Mouse (Mus musculus) limb, embryonic 14.5 days (tissue): ENCODE measurements around the gene Gm20388. TPM values are rescaled to one million over a fixed set of nuclear protein-coding genes. Genes with fewer than 3 reads are reported as not detected.
A peak's percentile ranks its signal among the peaks of the same experiment; 100 is the strongest.

Experiments
- ATAC-seq: fragments of 200-750 bp; cut with Nextera tagmentation; 2 replicates; pipeline ENCODE4 v1.8.0; 2017; ENCODE audit warnings: low read depth, moderate number of reproducible peaks, moderate TSS enrichment; ENCODE audit not compliant: low FRiP score
- DNase-seq: peaks from one replicate; pipeline ENCODE4 v3.0.0-alpha.2; 2015; ENCODE audit warnings: low spot score
- H3K27ac ChIP-seq: fragments of 300-500 bp; sonication (generic); replicated peaks from 2 replicates; pipeline ENCODE4 v1.5.1; 2014; ENCODE audit warnings: low read depth, mild to moderate bottlenecking, low read length, moderate library complexity, mixed read lengths
- H3K27me3 ChIP-seq: fragments of 300-500 bp; sonication (generic); 2 replicates; pipeline ENCODE4 v1.6.1; 2014; ENCODE audit warnings: low read length, mixed read lengths; ENCODE audit not compliant: control insufficient read depth, insufficient read depth
- H3K36me3 ChIP-seq: fragments of 300-500 bp; sonication (generic); 2 replicates; pipeline ENCODE4 v1.6.1; 2014; ENCODE audit warnings: mild to moderate bottlenecking, low read length, moderate library complexity, mixed read lengths; ENCODE audit not compliant: control insufficient read depth, insufficient read depth
- H3K4me1 ChIP-seq: fragments of 300-500 bp; sonication (generic); 2 replicates; pipeline ENCODE4 v1.6.1; 2014; ENCODE audit warnings: antibody characterized with exemption, low read length, mixed read lengths; ENCODE audit not compliant: control insufficient read depth, insufficient read depth
- H3K4me2 ChIP-seq: fragments of 300-500 bp; sonication (generic); replicated peaks from 2 replicates; pipeline ENCODE4 v1.6.1; 2014; ENCODE audit warnings: low read depth, mild to moderate bottlenecking, low read length, moderate library complexity; ENCODE audit not compliant: severe bottlenecking
- H3K4me3 ChIP-seq: fragments of 300-500 bp; sonication (generic); replicated peaks from 2 replicates; pipeline ENCODE4 v1.5.1; 2014; ENCODE audit warnings: low read length
- H3K9ac ChIP-seq: fragments of 300-500 bp; sonication (generic); 2 replicates; pipeline ENCODE4 v1.6.1; 2014; ENCODE audit warnings: mild to moderate bottlenecking, low read depth, low read length, moderate library complexity; ENCODE audit not compliant: severe bottlenecking
- H3K9me3 ChIP-seq: fragments of 300-500 bp; sonication (generic); 2 replicates; pipeline ENCODE4 v1.6.1; 2016; ENCODE audit warnings: low read length; ENCODE audit not compliant: control insufficient read depth
- POLR2A ChIP-seq: fragments of 200-500 bp; IDR thresholded peaks from 2 replicates; pipeline ENCODE4 v1.8.0; 2012; ENCODE audit warnings: inconsistent platforms, mild to moderate bottlenecking, moderate library complexity, borderline replicate concordance; ENCODE audit not compliant: insufficient read depth, insufficient read length; ENCODE audit errors: extremely low read depth
- WGBS: fragments of 180-500 bp; shearing (Covaris S2); extraction: QIAGEN DNeasy Blood & Tissue Kit; methylation state at CpG from one replicate; pipeline ENCODE4 v1.1.7; 2014; 5-methylcytosine and 5-hydroxymethylcytosine counted together
- polyA plus RNA-seq, 2 experiments: library from polyadenylated mRNA; depleted of rRNA in 1 of 2; stranded (reverse) in 1 of 2; unstranded in 1 of 2; fragments of >200 nt; fragmentation: Nextera tagmentation in 1 of 2; extraction: Ambion mirVana in 1 of 2; gene quantifications; 2 replicates each; pipeline versions ENCODE4 v1.2.1 to v1.2.3; 2012 to 2014

Gene Gm20388
- polyA plus RNA-seq, 2 experiments = 1.9 to 49.9 TPM

GRCm38 (mm10) chr8:121919731-121920130 lies 2009.1 kb downstream of the Gm20388 start:
- no peak overlapping the region for H3K4me3 ChIP-seq
- H3K4me1 ChIP-seq = no peaks in the 10 kb centered on the region
- WGBS = 44% methylated on average over 3 of the region's 3 CpGs
- no peak overlapping the region for H3K9ac ChIP-seq
- TF ChIP-seq POLR2A = no peak
- H3K9me3 ChIP-seq = no peaks in the 10 kb centered on the region
- ATAC-seq (peak; percentile 48; the same call in 1 of the 2 replicates), DNase-seq (peak; percentile 47)
- no peak overlapping the region for H3K27ac ChIP-seq
- H3K27me3 ChIP-seq = no peaks in the 10 kb centered on the region
- no peak overlapping the region for H3K4me2 ChIP-seq
- H3K36me3 ChIP-seq = no peaks in the 10 kb centered on the region

GRCm38 (mm10) chr8:121921582-121921981 lies 2010.9 kb downstream of the Gm20388 start:
- no peak for TF ChIP-seq POLR2A
- Histone ChIP-seq H3K4me1 (no peaks in the 10 kb centered on the region), H3K4me2 (no peak overlapping the region), H3K4me3 (no peak overlapping the region), H3K27me3 (no peaks in the 10 kb centered on the region), H3K9me3 (no peaks in the 10 kb centered on the region), H3K27ac (no peak overlapping the region), H3K36me3 (no peaks in the 10 kb centered on the region), H3K9ac (no peak overlapping the region)
- DNase-seq = no peak
- WGBS = 83% methylated on average over 8 of the region's 8 CpGs
- ATAC-seq = no peak

- Histone ChIP-seq H3K27ac (no peak overlapping the region), H3K27me3 (no peaks in the 10 kb centered on the region), H3K4me2 (no peak overlapping the region), H3K4me1 (no peaks in the 10 kb centered on the region), H3K36me3 (no peaks in the 10 kb centered on the region), H3K9ac (no peak overlapping the region), H3K4me3 (no peak overlapping the region), H3K9me3 (no peaks in the 10 kb centered on the region)
- TF ChIP-seq POLR2A = no peak
- 64% methylated on average over 8 of the region's 8 CpGs for WGBS
- ATAC-seq (no peak), DNase-seq (no peak)
Measured at GRCm38 (mm10) chr8:121922101-121922500, 2011.5 kb downstream of the Gm20388 start.

GRCm38 (mm10) chr8:121924681-121925080 lies 2014.0 kb downstream of the Gm20388 start:
- no peak for ATAC-seq
- Histone ChIP-seq H3K4me3 (no peak overlapping the region), H3K27ac (no peak overlapping the region), H3K4me2 (no peak overlapping the region), H3K9me3 (no peaks in the 10 kb centered on the region), H3K9ac (no peak overlapping the region), H3K4me1 (no peaks in the 10 kb centered on the region), H3K27me3 (no peaks in the 10 kb centered on the region), H3K36me3 (no peaks in the 10 kb centered on the region)
- DNase-seq = no peak
- TF ChIP-seq POLR2A = no peak
- WGBS = 84% methylated on average over 5 of the region's 5 CpGs

GRCm38 (mm10) chr8:121925624-121926023 lies 2015.0 kb downstream of the Gm20388 start:
- no peaks in the 10 kb centered on the region for H3K27me3 ChIP-seq
- 34% methylated on average over 10 of the region's 10 CpGs for WGBS
- H3K4me2 ChIP-seq = no peak overlapping the region
- H3K4me1 ChIP-seq = no peaks in the 10 kb centered on the region
- no peaks in the 10 kb centered on the region for H3K9me3 ChIP-seq
- no peaks in the 10 kb centered on the region for H3K36me3 ChIP-seq
- H3K4me3 ChIP-seq = no peak overlapping the region
- TF ChIP-seq POLR2A = no peak
- no peak overlapping the region for H3K27ac ChIP-seq
- no peak overlapping the region for H3K9ac ChIP-seq
- peak; percentile 55 for ATAC-seq
- DNase-seq = peak; percentile 78

- Histone ChIP-seq H3K9ac (no peak overlapping the region), H3K9me3 (no peaks in the 10 kb centered on the region), H3K4me3 (no peak overlapping the region), H3K4me1 (no peaks in the 10 kb centered on the region), H3K36me3 (no peaks in the 10 kb centered on the region), H3K27ac (no peak overlapping the region), H3K4me2 (no peak overlapping the region), H3K27me3 (no peaks in the 10 kb centered on the region)
- no peak for DNase-seq
- TF ChIP-seq POLR2A = no peak
- no peak for ATAC-seq
- 67% methylated on average over 8 of the region's 8 CpGs for WGBS
Measured at GRCm38 (mm10) chr8:121926266-121926665, 2015.6 kb downstream of the Gm20388 start.
